Mouse (Mus musculus): ENCODE results near the gene Iqcj. TPM values are rescaled to one million over a fixed set of nuclear protein-coding genes. Genes with fewer than 3 reads are reported as not detected.

Iqcj gene
- 1.8 and 2.5 TPM in 2 replicates for total RNA-seq (2014; rRNA removed)
- 0.11 and 0.24 TPM in 2 replicates for polyA plus RNA-seq (2015; fragmentation: Nextera tagmentation; extraction: Ambion mirVana)

- no peak for TF ChIP-seq CTCF (IDR thresholded peaks at IDR 0.05; ENCODE audit: low read depth)
- Histone ChIP-seq H3K27me3 (ENCODE audit: insufficient read depth, low read length) (no peaks in the 10 kb centered on the region), H3K36me3 (ENCODE audit: insufficient read depth) (no peaks in the 10 kb centered on the region), H3K9ac (peak within 1 kb of the TSS; percentile 49), H3K9me3 (ENCODE audit: low read length) (no peaks in the 10 kb centered on the region), H3K27ac (ENCODE audit: low read depth, low read length) (peak within 1 kb of the TSS; percentile 69), H3K4me3 (ENCODE audit: low read depth, low read length) (peak within 1 kb of the TSS; percentile 43), H3K4me2 (ENCODE audit: low read depth) (peak within 1 kb of the TSS; percentile 61), H3K4me1 (ENCODE audit: insufficient read depth) (no peaks in the 10 kb centered on the region)
- 6% methylated on average over 15 of the region's 15 CpGs for WGBS
- ATAC-seq (peak; percentile 73), DNase-seq (peak; percentile 68)
Measured at GRCm38 (mm10) chr3:67892026-67892705, at the start of gene Iqcj, which contains the start of gene Iqschfp. Iqcj (plus strand) TSS chr3:67892220. Iqschfp (plus strand) TSS chr3:67892232.

- Histone ChIP-seq H3K4me3 (ENCODE audit: low read depth, low read length) (no peak overlapping the region), H3K4me2 (ENCODE audit: low read depth) (no peak overlapping the region), H3K9ac (no peak overlapping the region), H3K27me3 (ENCODE audit: insufficient read depth, low read length) (no peaks in the 10 kb centered on the region), H3K36me3 (ENCODE audit: insufficient read depth) (no peaks in the 10 kb centered on the region), H3K9me3 (ENCODE audit: low read length) (no peaks in the 10 kb centered on the region), H3K27ac (ENCODE audit: low read depth, low read length) (no peak overlapping the region), H3K4me1 (ENCODE audit: insufficient read depth) (no peaks in the 10 kb centered on the region)
- no peak for DNase-seq
- WGBS: 68% methylated on average over 5 of the region's 5 CpGs
- TF ChIP-seq CTCF (IDR thresholded peaks at IDR 0.05; ENCODE audit: low read depth): no peak
- ATAC-seq: no peak
Measured at GRCm38 (mm10) chr3:67852397-67852796, 39.6 kb upstream of the Iqcj start.

- TF ChIP-seq CTCF (IDR thresholded peaks at IDR 0.05; ENCODE audit: low read depth): no peak
- no peak overlapping the region for H3K4me2 ChIP-seq (ENCODE audit: low read depth)
- no peak overlapping the region for H3K9ac ChIP-seq
- 81% methylated on average over 3 of the region's 3 CpGs for WGBS
- no peaks in the 10 kb centered on the region for H3K36me3 ChIP-seq (ENCODE audit: insufficient read depth)
- H3K27me3 ChIP-seq (ENCODE audit: insufficient read depth, low read length): no peaks in the 10 kb centered on the region
- no peaks in the 10 kb centered on the region for H3K9me3 ChIP-seq (ENCODE audit: low read length)
- no peak overlapping the region for H3K27ac ChIP-seq (ENCODE audit: low read depth, low read length)
- H3K4me1 ChIP-seq (ENCODE audit: insufficient read depth): no peaks in the 10 kb centered on the region
- DNase-seq (no peak), ATAC-seq (no peak)
- no peak overlapping the region for H3K4me3 ChIP-seq (ENCODE audit: low read depth, low read length)
Measured at GRCm38 (mm10) chr3:67861524-67861923, 30.5 kb upstream of the Iqcj start.

GRCm38 (mm10) chr3:67867420-67868065, 24.5 kb upstream of the Iqcj start:
- WGBS: 70% methylated on average over 13 of the region's 13 CpGs
- no peak for DNase-seq

GRCm38 (mm10) chr3:67869424-67869823, 22.6 kb upstream of the Iqcj start:
- no peaks in the 10 kb centered on the region for H3K9me3 ChIP-seq (ENCODE audit: low read length)
- DNase-seq (no peak), ATAC-seq (no peak)
- no peak overlapping the region for H3K4me2 ChIP-seq (ENCODE audit: low read depth)
- no peak overlapping the region for H3K9ac ChIP-seq
- TF ChIP-seq CTCF (IDR thresholded peaks at IDR 0.05; ENCODE audit: low read depth): no peak
- H3K4me3 ChIP-seq (ENCODE audit: low read depth, low read length): no peak overlapping the region
- no peaks in the 10 kb centered on the region for H3K4me1 ChIP-seq (ENCODE audit: insufficient read depth)
- no peaks in the 10 kb centered on the region for H3K36me3 ChIP-seq (ENCODE audit: insufficient read depth)
- H3K27ac ChIP-seq (ENCODE audit: low read depth, low read length): no peak overlapping the region
- H3K27me3 ChIP-seq (ENCODE audit: insufficient read depth, low read length): no peaks in the 10 kb centered on the region
- 39% methylated on average over 1 of the region's 1 CpGs for WGBS

More at GRCm38 (mm10) chr3:67867420-67868065, 24.5 kb upstream of the Iqcj start:
- Histone ChIP-seq H3K36me3 (ENCODE audit: insufficient read depth) (no peaks in the 10 kb centered on the region), H3K27me3 (ENCODE audit: insufficient read depth, low read length) (no peaks in the 10 kb centered on the region), H3K9me3 (ENCODE audit: low read length) (no peaks in the 10 kb centered on the region), H3K9ac (no peak overlapping the region), H3K4me1 (ENCODE audit: insufficient read depth) (no peaks in the 10 kb centered on the region), H3K27ac (ENCODE audit: low read depth, low read length) (no peak overlapping the region), H3K4me2 (ENCODE audit: low read depth) (no peak overlapping the region), H3K4me3 (ENCODE audit: low read depth, low read length) (no peak overlapping the region)
- TF ChIP-seq CTCF (IDR thresholded peaks at IDR 0.05; ENCODE audit: low read depth): no peak
- ATAC-seq: no peak

GRCm38 (mm10) chr3:67877253-67877652, 14.8 kb upstream of the Iqcj start:
- Histone ChIP-seq H3K27me3 (ENCODE audit: insufficient read depth, low read length) (no peaks in the 10 kb centered on the region), H3K36me3 (ENCODE audit: insufficient read depth) (no peaks in the 10 kb centered on the region), H3K4me3 (ENCODE audit: low read depth, low read length) (no peak overlapping the region), H3K4me2 (ENCODE audit: low read depth) (no peak overlapping the region), H3K4me1 (ENCODE audit: insufficient read depth) (no peaks in the 10 kb centered on the region), H3K9ac (no peak overlapping the region), H3K27ac (ENCODE audit: low read depth, low read length) (no peak overlapping the region), H3K9me3 (ENCODE audit: low read length) (no peaks in the 10 kb centered on the region)
- no peak for TF ChIP-seq CTCF (IDR thresholded peaks at IDR 0.05; ENCODE audit: low read depth)
- 88% methylated on average over 4 of the region's 4 CpGs for WGBS
- no peak for DNase-seq
- no peak for ATAC-seq

GRCm38 (mm10) chr3:67884335-67884734, 7.7 kb upstream of the Iqcj start:
- DNase-seq (no peak), ATAC-seq (no peak)
- Histone ChIP-seq H3K4me1 (ENCODE audit: insufficient read depth) (no peaks in the 10 kb centered on the region), H3K27ac (ENCODE audit: low read depth, low read length) (no peak overlapping the region), H3K36me3 (ENCODE audit: insufficient read depth) (no peaks in the 10 kb centered on the region), H3K4me3 (ENCODE audit: low read depth, low read length) (no peak overlapping the region), H3K9ac (no peak overlapping the region), H3K4me2 (ENCODE audit: low read depth) (no peak overlapping the region), H3K9me3 (ENCODE audit: low read length) (no peaks in the 10 kb centered on the region), H3K27me3 (ENCODE audit: insufficient read depth, low read length) (no peaks in the 10 kb centered on the region)
- 43% methylated on average over 3 of the region's 3 CpGs for WGBS
- TF ChIP-seq CTCF (IDR thresholded peaks at IDR 0.05; ENCODE audit: low read depth): no peak

Data from forebrain, postnatal 0 days (tissue).